Mouse (Mus musculus): ENCODE measurements around the gene Gp1ba. TPM values are rescaled to one million over a fixed set of nuclear protein-coding genes. Genes with fewer than 3 reads are reported as not detected.

The Gp1ba gene
- polyA plus RNA-seq, 1 experiment from 2014 or later, result 0.62 TPM

- Histone ChIP-seq H3K9ac (no peak overlapping the region), H3K27me3 (no peaks in the 10 kb centered on the region), H3K4me3 (no peak overlapping the region), H3K4me2 (no peak overlapping the region), H3K36me3 (peaks cover 75% of the 10 kb centered on the region), H3K4me1 (replicated peaks) (no peaks in the 10 kb centered on the region), H3K27ac (no peak overlapping the region), H3K9me3 (replicated peaks) (no peaks in the 10 kb centered on the region)
- ATAC-seq (replicated peaks; ENCODE audit: insufficient number of reproducible peaks, insufficient read depth, low FRiP score, low read depth), result 0 out of 2 replicates have a peak, but pooled peaks have one; percentile 6
- WGBS, result 85% methylated on average over 26 of the region's 26 CpGs
Measured at GRCm38 (mm10) chr11:70608381-70609066, 30.4 kb upstream of the Gp1ba start.

GRCm38 (mm10) chr11:70610752-70611151 lies 28.2 kb upstream of the Gp1ba start:
- no peaks in the 10 kb centered on the region for H3K9me3 ChIP-seq (replicated peaks)
- 89% methylated on average over 4 of the region's 4 CpGs for WGBS
- no peak overlapping the region for H3K9ac ChIP-seq
- ATAC-seq (replicated peaks; ENCODE audit: insufficient number of reproducible peaks, insufficient read depth, low FRiP score, low read depth), result no peak
- no peak overlapping the region for H3K4me2 ChIP-seq
- H3K4me1 ChIP-seq (replicated peaks), result peaks cover 15% of the 10 kb centered on the region
- no peaks in the 10 kb centered on the region for H3K27me3 ChIP-seq
- H3K36me3 ChIP-seq, result peaks cover 69% of the 10 kb centered on the region
- H3K4me3 ChIP-seq, result no peak overlapping the region
- no peak overlapping the region for H3K27ac ChIP-seq

GRCm38 (mm10) chr11:70612505-70612904 lies 26.4 kb upstream of the Gp1ba start:
- Histone ChIP-seq H3K27me3 (peaks cover 6% of the 10 kb centered on the region), H3K27ac (no peak overlapping the region), H3K9me3 (replicated peaks) (no peaks in the 10 kb centered on the region), H3K9ac (no peak overlapping the region), H3K36me3 (peaks cover 55% of the 10 kb centered on the region), H3K4me1 (replicated peaks) (peaks cover 16% of the 10 kb centered on the region), H3K4me2 (no peak overlapping the region), H3K4me3 (no peak overlapping the region)
- no peak for ATAC-seq (replicated peaks; ENCODE audit: insufficient number of reproducible peaks, insufficient read depth, low FRiP score, low read depth)
- 71% methylated on average over 7 of the region's 7 CpGs for WGBS

GRCm38 (mm10) chr11:70615074-70615473 lies 23.8 kb upstream of the Gp1ba start:
- Histone ChIP-seq H3K9ac (peak overlapping the region; percentile 54), H3K27ac (peak overlapping the region; percentile 71), H3K4me1 (replicated peaks) (peaks cover 16% of the 10 kb centered on the region), H3K4me2 (peak overlapping the region; percentile 91), H3K27me3 (peaks cover 6% of the 10 kb centered on the region), H3K4me3 (peak overlapping the region; percentile 53), H3K9me3 (replicated peaks) (no peaks in the 10 kb centered on the region), H3K36me3 (peaks cover 30% of the 10 kb centered on the region)
- ATAC-seq (replicated peaks; ENCODE audit: insufficient number of reproducible peaks, insufficient read depth, low FRiP score, low read depth), result peak; percentile 81
- WGBS, result under 1% methylated on average over 17 of the region's 17 CpGs

- Histone ChIP-seq H3K4me1 (replicated peaks) (peaks cover 16% of the 10 kb centered on the region), H3K27ac (peak within 1 kb of the TSS; percentile 71), H3K27me3 (peaks cover 6% of the 10 kb centered on the region), H3K9me3 (replicated peaks) (no peaks in the 10 kb centered on the region), H3K9ac (peak within 1 kb of the TSS; percentile 54), H3K36me3 (peaks cover 26% of the 10 kb centered on the region), H3K4me3 (peak within 1 kb of the TSS; percentile 53), H3K4me2 (peak within 1 kb of the TSS; percentile 91)
- no peak for ATAC-seq (replicated peaks; ENCODE audit: insufficient number of reproducible peaks, insufficient read depth, low FRiP score, low read depth)
- 9% methylated on average over 21 of the region's 21 CpGs for WGBS
Measured at GRCm38 (mm10) chr11:70615516-70616093, 23.3 kb upstream of the Gp1ba start, which contains the start of gene 4930544D05Rik. Gene 4930544D05Rik, plus strand, starts transcription at chr11:70615848.

- peaks cover 6% of the 10 kb centered on the region for H3K27me3 ChIP-seq
- no peak within 1 kb of the TSS for H3K4me2 ChIP-seq
- H3K9me3 ChIP-seq (replicated peaks), result no peaks in the 10 kb centered on the region
- no peak for ATAC-seq (replicated peaks; ENCODE audit: insufficient number of reproducible peaks, insufficient read depth, low FRiP score, low read depth)
- H3K27ac ChIP-seq, result no peak within 1 kb of the TSS
- no peak within 1 kb of the TSS for H3K9ac ChIP-seq
- WGBS, result 27% methylated on average over 1 of the region's 1 CpGs
- H3K36me3 ChIP-seq, result no peaks in the 10 kb centered on the region
- H3K4me1 ChIP-seq (replicated peaks), result peaks cover 21% of the 10 kb centered on the region
- H3K4me3 ChIP-seq, result no peak within 1 kb of the TSS
Measured at GRCm38 (mm10) chr11:70619101-70619500, 19.8 kb upstream of the Gp1ba start, which contains the start of gene Chrne. Gene Chrne, minus strand, starts transcription at chr11:70619216.

- 0 out of 2 replicates have a peak overlapping the region, but pooled peaks have one; percentile 21 for H3K27ac ChIP-seq
- WGBS, result 39% methylated on average over 7 of the region's 7 CpGs
- no peak overlapping the region for H3K4me3 ChIP-seq
- ATAC-seq (replicated peaks; ENCODE audit: insufficient number of reproducible peaks, insufficient read depth, low FRiP score, low read depth), result no peak
- H3K27me3 ChIP-seq, result no peaks in the 10 kb centered on the region
- peaks cover 5% of the 10 kb centered on the region; the same call in 1 of the 2 replicates for H3K4me1 ChIP-seq (replicated peaks)
- H3K36me3 ChIP-seq, result no peaks in the 10 kb centered on the region
- no peaks in the 10 kb centered on the region for H3K9me3 ChIP-seq (replicated peaks)
- no peak overlapping the region for H3K4me2 ChIP-seq
- H3K9ac ChIP-seq, result no peak overlapping the region
Measured at GRCm38 (mm10) chr11:70621972-70622814, 16.7 kb upstream of the Gp1ba start.

GRCm38 (mm10) chr11:70623053-70623742 lies 15.7 kb upstream of the Gp1ba start:
- Histone ChIP-seq H3K27me3 (no peaks in the 10 kb centered on the region), H3K9ac (no peak overlapping the region), H3K4me1 (replicated peaks) (peaks cover 5% of the 10 kb centered on the region; the same call in 1 of the 2 replicates), H3K4me3 (no peak overlapping the region), H3K9me3 (replicated peaks) (no peaks in the 10 kb centered on the region), H3K36me3 (no peaks in the 10 kb centered on the region), H3K4me2 (no peak overlapping the region), H3K27ac (no peak overlapping the region)
- ATAC-seq (replicated peaks; ENCODE audit: insufficient number of reproducible peaks, insufficient read depth, low FRiP score, low read depth), result no peak
- 63% methylated on average over 10 of the region's 10 CpGs for WGBS

- Histone ChIP-seq H3K4me2 (no peak overlapping the region), H3K9me3 (replicated peaks) (no peaks in the 10 kb centered on the region), H3K4me1 (replicated peaks) (peaks cover 5% of the 10 kb centered on the region; the same call in 1 of the 2 replicates), H3K27ac (no peak overlapping the region), H3K27me3 (no peaks in the 10 kb centered on the region), H3K36me3 (no peaks in the 10 kb centered on the region), H3K4me3 (no peak overlapping the region), H3K9ac (no peak overlapping the region)
- no peak for ATAC-seq (replicated peaks; ENCODE audit: insufficient number of reproducible peaks, insufficient read depth, low FRiP score, low read depth)
- 53% methylated on average over 4 of the region's 4 CpGs for WGBS
Measured at GRCm38 (mm10) chr11:70625473-70625872, 13.4 kb upstream of the Gp1ba start.

GRCm38 (mm10) chr11:70626877-70627276 lies 12.0 kb upstream of the Gp1ba start:
- Histone ChIP-seq H3K9ac (no peak overlapping the region), H3K4me1 (replicated peaks) (peaks cover 3% of the 10 kb centered on the region; the same call in 1 of the 2 replicates), H3K27ac (no peak overlapping the region), H3K4me3 (no peak overlapping the region), H3K9me3 (replicated peaks) (no peaks in the 10 kb centered on the region), H3K27me3 (no peaks in the 10 kb centered on the region), H3K4me2 (no peak overlapping the region), H3K36me3 (no peaks in the 10 kb centered on the region)
- WGBS, result 70% methylated on average over 4 of the region's 4 CpGs
- no peak for ATAC-seq (replicated peaks; ENCODE audit: insufficient number of reproducible peaks, insufficient read depth, low FRiP score, low read depth)

GRCm38 (mm10) chr11:70628431-70628830 lies 10.5 kb upstream of the Gp1ba start:
- WGBS, result 55% methylated on average over 2 of the region's 2 CpGs

More at GRCm38 (mm10) chr11:70628431-70628830, 10.5 kb upstream of the Gp1ba start:
- H3K9me3 ChIP-seq (replicated peaks), result no peaks in the 10 kb centered on the region
- no peak overlapping the region for H3K27ac ChIP-seq
- no peak for ATAC-seq (replicated peaks; ENCODE audit: insufficient number of reproducible peaks, insufficient read depth, low FRiP score, low read depth)
- no peak overlapping the region for H3K4me2 ChIP-seq
- no peaks in the 10 kb centered on the region for H3K27me3 ChIP-seq
- no peaks in the 10 kb centered on the region for H3K36me3 ChIP-seq
- no peaks in the 10 kb centered on the region for H3K4me1 ChIP-seq (replicated peaks)
- H3K9ac ChIP-seq, result no peak overlapping the region
- no peak overlapping the region for H3K4me3 ChIP-seq

All from heart, embryonic 15.5 days (tissue).